Mouse (Mus musculus): ENCODE results near the gene Pomgnt1. TPM values are rescaled to one million over a fixed set of nuclear protein-coding genes. Genes with fewer than 3 reads are reported as not detected.
A peak's percentile ranks its signal among the peaks of the same experiment; 100 is the strongest.

Pomgnt1 gene
- total and polyA plus RNA-seq, 3 experiments = 33.0 to 40.7 (median 40.2) TPM

DNA sequence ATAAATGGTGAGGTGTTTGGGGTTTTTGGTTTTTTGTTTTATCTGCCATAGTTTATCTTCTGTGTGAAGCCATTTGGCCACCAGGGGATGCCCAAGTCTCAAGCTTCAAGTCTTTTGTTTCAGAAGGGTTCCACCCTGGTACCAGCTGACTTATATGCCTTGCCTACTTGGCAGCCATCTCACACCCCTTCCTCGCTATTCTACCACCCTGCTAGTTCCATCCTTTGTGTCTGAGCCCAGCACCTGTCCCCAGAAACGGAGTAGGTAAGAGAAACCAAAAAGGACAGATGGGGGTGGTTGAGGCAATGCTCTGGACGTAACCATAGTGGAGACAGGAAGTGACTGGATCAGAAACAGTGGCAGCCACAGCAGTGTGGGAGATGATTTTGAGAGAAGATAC is 36.3 kb downstream of the Pomgnt1 start:
- H3K27me3 ChIP-seq (replicated peaks) = no peaks in the 10 kb centered on the region
- peaks cover 39 to 89% of the 10 kb centered on the region in 2 experiments for H3K36me3 ChIP-seq (replicated peaks in 1 of 2; ENCODE audit: control insufficient read depth in 1 of 2, insufficient read depth in 1 of 2, low read length in 1 of 2)
- H3K4me1 ChIP-seq (ENCODE audit: control insufficient read depth in 1 of 2, insufficient read depth in 2 of 2) = peaks cover 0 to 12% of the 10 kb centered on the region in 2 experiments; a peak in 2 of 4 replicates
- in situ Hi-C loops (cut with MboI; ENCODE audit: low pct_ligation_motif_present, low pct_unique_long_range_greater_than_20kb, low sequenced_read_pairs) = loop anchor here (25.0 kb wide), 2 partner anchors 177 to 652 kb away; partner anchors contain the start of genes Hpdl, Mutyh and Toe1
- no peak overlapping the region for H3K27ac ChIP-seq (ENCODE audit: insufficient read depth, low read depth)
- no peaks in the 10 kb centered on the region for H3K9me3 ChIP-seq (replicated peaks; ENCODE audit: low read length)
- DNase-seq (ENCODE audit: extremely low read depth) = no peak
- no peaks in the 10 kb centered on the region for H3K79me2 ChIP-seq (replicated peaks; ENCODE audit: control insufficient read depth, extremely low read depth, insufficient read depth, poor library complexity, severe bottlenecking)
- H3K9ac ChIP-seq (ENCODE audit: insufficient read depth, low read depth) = no peak overlapping the region
- TF ChIP-seq JUND (conservative IDR thresholded peaks at IDR 0.05; ENCODE audit: low read depth, low read length) (no peak), CHD2 (IDR thresholded peaks at IDR 0.05; ENCODE audit: low read length) (no peak), POLR2AphosphoS2 (IDR thresholded peaks at IDR 0.05; ENCODE audit: low read depth, low read length) (no peak), USF2 (conservative IDR thresholded peaks at IDR 0.05; ENCODE audit: low read depth, low read length) (no peak), CTCF (conservative IDR thresholded peaks at IDR 0.05 in 1 of 2, IDR thresholded peaks at IDR 0.05 in 1 of 2; ENCODE audit: low read depth in 2 of 2, low read length in 2 of 2) (peak; percentile 55 to 68), RAD21 (IDR thresholded peaks at IDR 0.05; ENCODE audit: low read depth, low read length) (peak; percentile 60), CHD1 (IDR thresholded peaks at IDR 0.05; ENCODE audit: low read depth, low read length) (no peak), SMC3 (IDR thresholded peaks at IDR 0.05; ENCODE audit: low read depth, low read length) (peak; percentile 45), MXI1 (IDR thresholded peaks at IDR 0.05; ENCODE audit: low read depth, low read length) (no peak), E2F4 (IDR thresholded peaks at IDR 0.05; ENCODE audit: insufficient replicate concordance, low read depth, low read length) (no peak)
- dilution Hi-C loops (cut with MboI; ENCODE audit: extremely low pct_ligation_motif_present, extremely low pct_unique_long_range_greater_than_20kb, low sequenced_read_pairs) = no loop called here
- H3K4me3 ChIP-seq (replicated peaks in 1 of 3; ENCODE audit: low read depth in 2 of 3, low read length in 2 of 3, poor library complexity in 1 of 3) = no peak overlapping the region
- H3K4me2 ChIP-seq (ENCODE audit: insufficient read depth, low read depth, poor library complexity, severe bottlenecking) = no peak overlapping the region

GRCm38 (mm10) chr4:116160769-116161168 is 37.1 kb downstream of the Pomgnt1 start:
- Histone ChIP-seq H3K36me3 (replicated peaks in 1 of 2; ENCODE audit: control insufficient read depth in 1 of 2, insufficient read depth in 1 of 2, low read length in 1 of 2) (peaks cover 31 to 80% of the 10 kb centered on the region in 2 experiments), H3K4me3 (replicated peaks in 1 of 3; ENCODE audit: low read depth in 2 of 3, low read length in 2 of 3, poor library complexity in 1 of 3) (no peak overlapping the region)
- dilution Hi-C loops (cut with MboI; ENCODE audit: extremely low pct_ligation_motif_present, extremely low pct_unique_long_range_greater_than_20kb, low sequenced_read_pairs) = no loop called here

More at GRCm38 (mm10) chr4:116160769-116161168, 37.1 kb downstream of the Pomgnt1 start:
- no peak for DNase-seq (ENCODE audit: extremely low read depth)
- Histone ChIP-seq H3K9ac (ENCODE audit: insufficient read depth, low read depth) (no peak overlapping the region), H3K4me2 (ENCODE audit: insufficient read depth, low read depth, poor library complexity, severe bottlenecking) (no peak overlapping the region), H3K9me3 (replicated peaks; ENCODE audit: low read length) (no peaks in the 10 kb centered on the region), H3K4me1 (ENCODE audit: control insufficient read depth in 1 of 2, insufficient read depth in 2 of 2) (peaks cover 0 to 17% of the 10 kb centered on the region in 2 experiments; a peak in 2 of 4 replicates), H3K27me3 (replicated peaks) (no peaks in the 10 kb centered on the region), H3K79me2 (replicated peaks; ENCODE audit: control insufficient read depth, extremely low read depth, insufficient read depth, poor library complexity, severe bottlenecking) (no peaks in the 10 kb centered on the region), H3K27ac (ENCODE audit: insufficient read depth, low read depth) (no peak overlapping the region)
- TF ChIP-seq IRF4 (IDR thresholded peaks at IDR 0.05; ENCODE audit: low read depth, low read length) (no peak), JUN (IDR thresholded peaks at IDR 0.05; ENCODE audit: insufficient read depth, low read depth, low read length) (no peak), ZNF384 (IDR thresholded peaks at IDR 0.05; ENCODE audit: low read depth, low read length) (no peak), TCF12 (IDR thresholded peaks at IDR 0.05; ENCODE audit: low read depth, low read length) (no peak), RCOR1 (conservative IDR thresholded peaks at IDR 0.05; ENCODE audit: low read depth, low read length) (no peak), PAX5 (IDR thresholded peaks at IDR 0.05; ENCODE audit: low read length) (no peak), MYC (IDR thresholded peaks at IDR 0.05; ENCODE audit: low read depth, low read length) (no peak), ZKSCAN1 (IDR thresholded peaks at IDR 0.05; ENCODE audit: borderline replicate concordance, low read depth, low read length) (no peak), CHD2 (IDR thresholded peaks at IDR 0.05; ENCODE audit: low read length) (no peak), NRF1 (IDR thresholded peaks at IDR 0.05; ENCODE audit: low read depth, low read length) (no peak), CHD1 (IDR thresholded peaks at IDR 0.05; ENCODE audit: low read depth, low read length) (no peak), MXI1 (IDR thresholded peaks at IDR 0.05; ENCODE audit: low read depth, low read length) (no peak), POLR2A (IDR thresholded peaks at IDR 0.05; ENCODE audit: low read depth, low read length) (no peak), E2F4 (IDR thresholded peaks at IDR 0.05; ENCODE audit: insufficient replicate concordance, low read depth, low read length) (no peak), HCFC1 (IDR thresholded peaks at IDR 0.05; ENCODE audit: low read depth, low read length) (no peak)
- in situ Hi-C loops (cut with MboI; ENCODE audit: low pct_ligation_motif_present, low pct_unique_long_range_greater_than_20kb, low sequenced_read_pairs) = loop anchor here (25.0 kb wide), 2 partner anchors 177 to 652 kb away; partner anchors contain the start of genes Hpdl, Mutyh and Toe1

All from CH12.LX (cell line).